Mouse (Mus musculus): ENCODE measurements around the gene Rsg1.

Rsg1 gene

GRCm38 (mm10) chr4:141212892-141213291, 864 bp upstream of the Rsg1 start:
- no peak for DNase-seq (ENCODE audit: low read depth)

DNA sequence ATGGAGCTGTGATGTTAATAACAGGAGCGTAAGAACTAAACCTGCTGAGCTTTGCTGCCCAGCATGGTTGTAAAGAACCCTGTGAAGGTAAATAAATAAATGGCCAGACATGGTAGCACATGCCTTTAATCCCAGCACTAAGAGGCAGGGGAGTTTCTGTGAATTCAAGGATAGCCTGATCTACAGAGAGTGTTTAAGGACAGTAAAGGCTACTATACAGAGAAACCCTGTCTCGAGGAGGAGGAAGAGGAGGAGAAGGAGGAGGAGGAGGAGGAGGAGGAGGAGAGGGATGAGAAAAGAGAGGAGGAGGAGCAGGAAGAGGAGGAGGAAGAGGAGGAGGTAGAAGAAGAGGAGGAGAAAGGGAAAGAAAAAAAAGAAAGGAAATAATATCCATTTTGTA, 414 bp upstream of the Rsg1 start:
- no peak for DNase-seq (ENCODE audit: low read depth)

DNA sequence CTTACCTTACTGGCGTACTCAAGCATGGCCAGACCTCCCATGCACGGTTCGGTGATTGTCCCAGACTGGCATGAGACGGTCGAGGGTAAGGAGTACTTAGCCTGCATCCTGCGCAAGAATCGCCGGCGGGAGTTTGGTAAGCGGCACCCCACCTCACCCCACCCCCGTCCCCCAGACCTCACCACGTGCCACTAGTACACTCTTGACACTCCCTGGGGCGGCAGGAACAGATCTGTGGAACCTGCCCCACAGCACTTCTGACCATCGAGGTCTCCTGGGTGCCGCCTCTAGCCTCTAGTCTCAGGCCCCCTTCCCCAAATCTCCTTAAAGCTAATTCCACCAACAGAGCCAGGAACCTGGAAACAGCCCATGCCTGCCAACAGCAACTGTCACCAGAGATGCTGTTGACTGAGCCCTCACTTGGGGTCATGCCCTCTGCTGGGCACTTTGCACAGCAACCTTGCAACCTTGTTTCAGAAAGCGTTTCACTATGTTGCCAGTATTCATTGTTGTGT, 638 bp downstream of the Rsg1 start:
- DNase-seq (ENCODE audit: low read depth) = peak; percentile 53

- DNase-seq (ENCODE audit: low read depth) = no peak
Measured at GRCm38 (mm10) chr4:141219583-141220213, 5.9 kb downstream of the Rsg1 start.

DNA sequence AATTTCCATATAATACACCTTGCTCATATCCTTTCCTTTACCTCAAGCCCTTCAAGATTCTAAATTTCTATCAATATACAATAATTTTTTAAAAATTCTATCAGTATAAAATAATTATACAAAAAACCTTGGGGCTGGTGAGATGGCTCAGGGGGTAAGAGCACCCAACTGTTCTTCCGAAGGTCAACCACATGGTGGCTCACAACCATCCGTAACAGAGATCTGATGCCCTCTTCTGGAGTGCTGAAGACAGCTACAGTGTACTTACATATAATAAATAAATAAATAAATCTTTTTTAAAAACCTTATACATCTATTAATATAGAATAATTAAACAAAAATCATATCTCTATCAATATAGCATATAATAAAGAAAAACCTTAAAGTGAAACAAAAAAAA, 8.1 kb downstream of the Rsg1 start:
- DNase-seq (ENCODE audit: low read depth) = no peak

- DNase-seq (ENCODE audit: low read depth) = no peak
Measured at GRCm38 (mm10) chr4:141222752-141223151, 9.0 kb downstream of the Rsg1 start.

DNA sequence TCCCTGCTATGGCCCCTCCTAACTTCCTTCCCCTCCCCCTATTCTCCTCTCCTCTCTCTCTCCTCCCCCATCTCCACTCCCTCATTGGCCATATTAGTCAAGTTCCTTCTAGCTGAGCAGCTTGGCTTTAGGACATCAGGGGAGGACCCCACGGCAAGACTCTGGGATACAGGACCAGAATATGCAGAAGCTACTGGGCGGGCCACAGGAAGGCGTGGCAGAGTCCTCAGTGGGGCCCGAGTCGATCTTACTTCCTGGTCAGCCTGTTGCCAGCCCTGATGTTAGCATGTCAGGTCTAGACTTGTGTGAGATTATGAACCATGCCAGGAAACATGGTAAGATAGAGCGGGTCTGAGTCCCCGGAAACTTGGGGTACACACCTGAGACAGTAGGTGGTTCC, 14.9 kb downstream of the Rsg1 start:
- no peak for DNase-seq (ENCODE audit: low read depth)

GRCm38 (mm10) chr4:141233196-141233595, 19.4 kb downstream of the Rsg1 start:
- no peak for DNase-seq (ENCODE audit: low read depth)

DNA sequence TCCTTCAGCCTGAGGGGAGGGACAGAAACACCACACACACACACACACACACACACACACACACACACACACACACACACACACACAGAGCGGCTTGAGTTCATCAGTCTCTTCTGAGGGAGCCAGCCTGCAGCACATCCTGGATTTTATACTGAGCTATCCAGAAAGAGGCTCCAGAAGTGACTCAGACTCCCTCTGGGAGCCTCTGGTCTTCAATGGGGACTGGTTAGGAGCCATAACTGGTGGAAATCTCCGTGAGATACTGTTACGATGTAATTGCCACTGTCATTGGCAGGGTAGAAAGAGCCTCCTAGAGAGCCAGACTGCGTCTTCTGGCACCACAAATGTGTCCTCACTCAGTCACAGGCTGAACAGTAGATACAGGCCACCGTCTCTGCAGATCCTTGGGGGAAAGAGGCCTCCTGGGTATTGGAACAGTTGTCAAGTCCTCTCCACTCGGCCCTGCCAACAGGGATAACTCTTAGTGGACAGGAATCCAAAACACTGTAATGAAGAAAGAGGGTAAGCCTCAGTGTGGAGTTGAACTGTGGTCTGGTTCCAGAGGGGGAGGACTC, 21.9 kb downstream of the Rsg1 start:
- no peak for DNase-seq (ENCODE audit: low read depth)

GRCm38 (mm10) chr4:141236856-141237255, 23.1 kb downstream of the Rsg1 start:
- DNase-seq (ENCODE audit: low read depth) = no peak

- DNase-seq (ENCODE audit: low read depth) = no peak
Measured at GRCm38 (mm10) chr4:141238492-141239387, 25.0 kb downstream of the Rsg1 start.

GRCm38 (mm10) chr4:141239388-141240125, 25.8 kb downstream of the Rsg1 start, which contains the start of gene Arhgef19:
Gene Arhgef19 (plus strand): TSS chr4:141239499.
- DNase-seq (ENCODE audit: low read depth) = peak; percentile 78

GRCm38 (mm10) chr4:141240617-141241016, 26.9 kb downstream of the Rsg1 start:
- peak; percentile 58 for DNase-seq (ENCODE audit: low read depth)

GRCm38 (mm10) chr4:141241861-141242260, 28.1 kb downstream of the Rsg1 start:
- no peak for DNase-seq (ENCODE audit: low read depth)

- no peak for DNase-seq (ENCODE audit: low read depth)
Measured at GRCm38 (mm10) chr4:141242651-141243241, 29.0 kb downstream of the Rsg1 start.

DNA sequence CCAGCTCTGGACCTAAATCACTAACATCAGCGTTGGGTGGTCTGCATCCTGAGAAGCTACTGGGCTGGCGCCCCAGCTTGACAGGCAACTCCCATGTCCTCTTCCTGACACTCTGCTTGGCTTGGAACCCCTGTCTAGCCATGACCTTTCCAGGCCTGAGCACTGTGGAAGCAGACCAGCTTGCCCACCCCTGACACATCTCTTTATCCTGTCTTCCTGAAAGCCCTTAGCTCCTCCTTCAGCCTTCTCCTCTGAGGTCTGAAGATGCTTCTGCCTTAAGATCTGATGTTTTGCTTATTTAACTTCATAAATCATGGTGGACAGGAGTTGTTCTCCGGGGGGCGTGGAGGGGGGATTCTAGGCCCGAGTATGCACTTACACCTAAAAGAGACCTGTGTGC, 29.9 kb downstream of the Rsg1 start:
- DNase-seq (ENCODE audit: low read depth) = no peak

DNA sequence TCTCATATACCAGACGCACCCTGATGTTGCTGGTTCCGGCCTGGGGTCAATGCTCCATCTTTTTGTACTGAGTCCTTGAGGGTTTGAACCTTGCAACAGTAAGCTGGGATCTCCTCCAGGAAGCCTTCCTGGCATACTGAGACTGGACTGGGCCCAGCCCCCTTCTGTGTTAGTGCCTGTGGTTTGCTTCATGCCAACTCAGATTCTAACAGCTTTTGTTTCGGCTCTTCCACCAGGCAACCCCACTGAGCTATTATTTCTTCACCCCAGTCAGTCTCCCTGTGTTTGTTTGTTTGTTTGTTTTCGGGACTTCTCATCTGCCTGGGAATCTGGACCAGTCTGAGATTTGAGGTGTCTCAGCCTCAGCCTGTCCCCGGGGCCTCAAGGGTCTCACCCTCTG, 30.6 kb downstream of the Rsg1 start:
- DNase-seq (ENCODE audit: low read depth) = no peak

DNA sequence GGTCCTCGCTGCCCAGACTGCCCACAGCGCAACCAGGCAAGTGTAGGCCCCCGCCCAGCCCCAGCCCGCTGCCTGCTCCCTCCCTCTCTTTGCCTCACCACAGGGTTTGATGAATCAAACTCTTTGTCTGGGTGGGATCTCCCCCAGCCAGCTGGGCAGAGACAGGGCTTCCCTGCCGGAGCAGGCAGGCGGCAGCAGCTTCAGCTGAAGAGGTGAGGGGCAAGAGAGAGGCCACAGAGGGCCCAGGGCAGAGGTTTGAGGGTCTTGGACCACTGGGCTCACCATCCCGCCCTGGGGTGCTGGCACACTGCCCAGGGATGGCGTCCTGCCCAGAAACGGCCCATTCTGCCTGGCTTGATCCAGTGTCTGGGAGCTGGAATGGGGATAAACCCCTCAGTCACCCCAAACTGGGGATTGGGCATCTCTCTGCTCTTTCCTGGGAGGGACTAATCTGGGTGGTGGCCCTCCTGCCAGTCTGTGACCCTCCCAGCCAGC, 31.2 kb downstream of the Rsg1 start:
- DNase-seq (ENCODE audit: low read depth) = no peak

DNA sequence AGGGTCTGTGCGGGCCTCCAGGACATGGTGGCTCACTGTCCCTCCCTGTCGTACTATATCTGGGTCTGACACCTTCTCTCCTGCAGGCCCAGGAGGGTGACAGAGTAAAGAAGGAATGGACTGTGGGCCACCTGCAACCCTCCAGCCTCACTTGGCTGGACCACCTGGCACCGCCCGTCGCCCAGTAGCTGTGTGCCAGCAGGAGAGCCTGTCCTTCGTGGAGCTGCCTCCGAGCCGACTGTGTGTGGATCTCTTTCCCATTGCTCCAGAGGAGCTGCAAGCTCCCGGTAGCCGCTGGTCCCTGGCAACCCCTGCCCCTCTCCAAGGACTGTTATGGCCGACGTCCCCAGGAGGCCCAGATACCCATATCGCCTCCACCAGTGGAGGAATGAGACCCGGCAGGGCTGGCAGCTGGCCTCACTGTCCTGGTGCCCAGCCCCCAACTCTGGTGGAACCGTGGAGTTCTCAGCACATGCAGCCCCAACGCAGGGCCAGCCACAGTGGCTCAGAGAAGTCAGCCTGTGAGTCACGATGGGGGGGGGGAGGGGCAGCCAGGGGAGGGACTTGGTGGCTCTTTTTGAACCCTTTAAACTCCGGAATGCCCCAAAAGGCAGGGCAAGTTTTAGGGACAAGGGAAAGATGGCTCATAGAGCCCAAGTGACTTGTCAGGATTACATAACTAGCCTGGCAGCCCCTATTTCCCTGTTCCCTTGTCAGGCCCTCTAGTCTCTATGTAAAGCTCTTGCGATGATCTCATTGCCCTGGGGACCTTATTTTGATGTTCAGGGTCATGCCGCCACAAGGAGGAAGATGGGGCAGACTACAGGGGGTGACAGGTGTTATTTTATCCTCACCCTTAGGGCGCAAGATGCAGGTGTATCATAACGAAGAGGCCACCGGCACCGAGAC, 32.6 kb downstream of the Rsg1 start:
- no peak for DNase-seq (ENCODE audit: low read depth)

DNA sequence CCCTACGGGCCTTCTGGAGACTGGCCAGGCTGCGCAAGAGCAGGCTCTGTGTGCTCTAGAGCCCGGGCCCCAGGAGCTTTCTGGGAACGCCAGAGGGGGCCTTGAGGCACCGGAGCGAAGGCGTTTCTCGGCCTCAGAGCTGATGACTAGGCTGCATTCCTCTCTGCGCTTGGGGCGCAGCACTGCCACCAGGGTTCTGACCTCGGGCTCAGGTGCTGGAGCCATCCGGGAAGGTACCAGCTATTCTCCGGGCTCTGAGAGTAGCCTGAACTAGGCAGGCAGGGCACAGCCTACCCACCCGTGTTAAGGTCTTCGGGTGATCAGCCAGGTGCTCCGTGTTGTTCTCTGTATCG, 33.2 kb downstream of the Rsg1 start:
- DNase-seq (ENCODE audit: low read depth) = no peak

All from c-Kit-positive CD71-positive TER-119-negative erythroid progenitor cells, embryonic 14.5 days (primary cell).